Mouse (Mus musculus) embryonic fibroblast, embryonic 13.5 days (primary cell): Measurements from ENCODE around the gene Letm1.

ENCODE experiments used
- CTCF ChIP-seq: IDR thresholded peaks from 2 replicates; pipeline ENCODE4 v1.5.1; 2011; ENCODE audit warnings: mild to moderate bottlenecking, control low read depth, low read length, moderate library complexity, borderline replicate concordance; ENCODE audit not compliant: insufficient read depth
- POLR2A ChIP-seq: IDR thresholded peaks from 2 replicates; pipeline ENCODE4 v1.6.1; 2011; ENCODE audit warnings: low read depth, mild to moderate bottlenecking, control low read depth, low read length, moderate library complexity

- no peak for TF ChIP-seq POLR2A
- no peak for TF ChIP-seq CTCF
Measured at GRCm38 (mm10) chr5:33704945-33705611, 77.5 kb downstream of the Letm1 start.
